Mouse (Mus musculus) heart, postnatal 0 days (tissue): ENCODE measurements around the gene Gm45837. TPM values are rescaled to one million over a fixed set of nuclear protein-coding genes. Genes with fewer than 3 reads are reported as not detected.

Experiments used
- ATAC-seq: fragments of 200-750 bp; cut with Nextera tagmentation; 2 replicates; pipeline ENCODE4 v1.8.0; 2017; ENCODE audit warnings: low read depth, moderate number of reproducible peaks, moderate library complexity; ENCODE audit not compliant: insufficient read depth
- DNase-seq: peaks from one replicate; pipeline ENCODE4 v3.0.0-alpha.2; 2016; ENCODE audit warnings: low spot score
- H3K27ac ChIP-seq: fragments of 300-500 bp; sonication (generic); 2 replicates; pipeline ENCODE4 v1.5.1; 2014; ENCODE audit warnings: low read depth, mild to moderate bottlenecking
- H3K27me3 ChIP-seq: fragments of 300-500 bp; sonication (generic); 2 replicates; pipeline ENCODE4 v1.6.1; 2014; ENCODE audit warnings: low read length, mixed read lengths; ENCODE audit not compliant: control insufficient read depth, insufficient read depth
- H3K36me3 ChIP-seq: fragments of 300-500 bp; sonication (generic); replicated peaks from 2 replicates; pipeline ENCODE4 v1.6.1; 2014; ENCODE audit warnings: low read length, mixed read lengths; ENCODE audit not compliant: control insufficient read depth, insufficient read depth
- H3K4me1 ChIP-seq: fragments of 300-500 bp; sonication (generic); 2 replicates; pipeline ENCODE4 v1.6.1; 2014; ENCODE audit warnings: antibody characterized with exemption; ENCODE audit not compliant: control insufficient read depth, insufficient read depth
- H3K4me2 ChIP-seq: fragments of 300-500 bp; sonication (generic); 2 replicates; pipeline ENCODE4 v1.6.1; 2014; ENCODE audit warnings: low read depth, mild to moderate bottlenecking, low read length, moderate library complexity
- H3K4me3 ChIP-seq: fragments of 300-500 bp; sonication (generic); 2 replicates; pipeline ENCODE4 v1.5.1; 2014; ENCODE audit warnings: low read depth, low read length
- H3K9ac ChIP-seq: fragments of 300-500 bp; sonication (generic); replicated peaks from 2 replicates; pipeline ENCODE4 v1.6.1; 2014; ENCODE audit warnings: low read depth, low read length, mixed read lengths
- H3K9me3 ChIP-seq: fragments of 300-500 bp; sonication (generic); replicated peaks from 2 replicates; pipeline ENCODE4 v1.6.1; 2016; ENCODE audit warnings: low read length; ENCODE audit not compliant: control insufficient read depth
- CTCF ChIP-seq: IDR thresholded peaks from 2 replicates; pipeline ENCODE4 v1.5.1; 2016; ENCODE audit warnings: antibody characterized with exemption, control low read depth, low read depth
- EP300 ChIP-seq: IDR thresholded peaks from 2 replicates; pipeline ENCODE4 v1.6.1; 2016; ENCODE audit warnings: antibody characterized with exemption, low read depth
- WGBS: fragments of 180-500 bp; shearing (Covaris S2); extraction: QIAGEN DNeasy Blood & Tissue Kit; methylation state at CpG from one replicate; pipeline ENCODE4 v1.1.7; 2014; 5-methylcytosine and 5-hydroxymethylcytosine counted together
- polyA plus RNA-seq: library from polyadenylated mRNA; unstranded; fragments of >200 nt; fragmentation: Nextera tagmentation; extraction: Ambion mirVana; gene quantifications from 2 replicates; pipeline ENCODE4 v1.2.1, GENCODE M21; 2015
- total RNA-seq: library from RNA; depleted of rRNA; stranded (reverse); fragments of >200 nt; gene quantifications from 2 replicates; pipeline ENCODE4 v1.2.3, GENCODE M21; 2014; ENCODE audit warnings: low replicate concordance

Gm45837 gene
- total and polyA plus RNA-seq, 2 experiments from 2014 or later: 2.4 to 33.8 TPM

GRCm38 (mm10) chr7:101456789-101457188 lies 46.1 kb downstream of the Gm45837 start:
- Histone ChIP-seq H3K4me2 (0 out of 2 replicates have a peak overlapping the region, but pooled peaks have one; percentile 17), H3K9ac (no peak overlapping the region), H3K4me1 (peaks cover 42% of the 10 kb centered on the region), H3K4me3 (no peak overlapping the region), H3K27me3 (peaks cover 11% of the 10 kb centered on the region), H3K36me3 (no peaks in the 10 kb centered on the region), H3K9me3 (no peaks in the 10 kb centered on the region), H3K27ac (peak overlapping the region; percentile 44; the same call in 1 of the 2 replicates)
- DNase-seq (no peak), ATAC-seq (no peak)
- whole genome bisulfite sequencing: 43% methylated on average over 5 of the region's 5 CpGs
- TF ChIP-seq CTCF (no peak), EP300 (0 out of 2 replicates have a peak, but pooled peaks have one; percentile 31)

GRCm38 (mm10) chr7:101457283-101457682 lies 46.6 kb downstream of the Gm45837 start:
- Histone ChIP-seq H3K4me2 (0 out of 2 replicates have a peak overlapping the region, but pooled peaks have one; percentile 8), H3K4me3 (no peak overlapping the region), H3K9ac (no peak overlapping the region), H3K9me3 (no peaks in the 10 kb centered on the region), H3K27ac (peak overlapping the region; percentile 44), H3K4me1 (peaks cover 43% of the 10 kb centered on the region), H3K36me3 (no peaks in the 10 kb centered on the region), H3K27me3 (peaks cover 6% of the 10 kb centered on the region; the same call in 1 of the 2 replicates)
- 70% methylated on average over 5 of the region's 5 CpGs for WGBS
- TF ChIP-seq CTCF: no peak
- no peak for TF ChIP-seq EP300
- ATAC-seq (no peak), DNase-seq (no peak)

- Histone ChIP-seq H3K27me3 (0 out of 2 replicates have a peak, but pooled peaks cover 1% of the 10 kb centered on the region), H3K27ac (peak overlapping the region; percentile 44), H3K9ac (no peak overlapping the region), H3K9me3 (no peaks in the 10 kb centered on the region), H3K4me2 (no peak overlapping the region), H3K4me1 (peaks cover 48% of the 10 kb centered on the region), H3K36me3 (no peaks in the 10 kb centered on the region), H3K4me3 (no peak overlapping the region)
- DNase-seq (no peak), ATAC-seq (no peak)
- WGBS: 53% methylated on average over 8 of the region's 8 CpGs
- TF ChIP-seq EP300 (no peak), CTCF (no peak)
Observed at GRCm38 (mm10) chr7:101457801-101458200, 47.1 kb downstream of the Gm45837 start.

- Histone ChIP-seq H3K9me3 (no peaks in the 10 kb centered on the region), H3K4me3 (no peak overlapping the region), H3K36me3 (no peaks in the 10 kb centered on the region), H3K4me1 (peaks cover 49% of the 10 kb centered on the region), H3K4me2 (no peak overlapping the region), H3K9ac (no peak overlapping the region), H3K27me3 (no peaks in the 10 kb centered on the region), H3K27ac (peak overlapping the region; percentile 44; the same call in 1 of the 2 replicates)
- 61% methylated on average over 4 of the region's 4 CpGs for WGBS
- no peak for TF ChIP-seq CTCF
- no peak for DNase-seq
- no peak for ATAC-seq
Observed at GRCm38 (mm10) chr7:101458278-101458781, 47.6 kb downstream of the Gm45837 start.

- Histone ChIP-seq H3K9ac (no peak overlapping the region), H3K4me1 (peaks cover 56% of the 10 kb centered on the region), H3K4me2 (no peak overlapping the region), H3K27me3 (no peaks in the 10 kb centered on the region), H3K9me3 (no peaks in the 10 kb centered on the region), H3K27ac (no peak overlapping the region), H3K36me3 (no peaks in the 10 kb centered on the region), H3K4me3 (no peak overlapping the region)
- WGBS: 67% methylated on average over 9 of the region's 9 CpGs
- DNase-seq: no peak
- no peak for ATAC-seq
- TF ChIP-seq EP300: no peak
Observed at GRCm38 (mm10) chr7:101459305-101459813, 48.7 kb downstream of the Gm45837 start.
